In genomic region chr9:114382936-114383710, GRCm38 (mm10) we compare ENCODE assay signal across 29 mouse cellular contexts. TPM values are rescaled to one million over a fixed set of nuclear protein-coding genes. Genes with fewer than 3 reads are reported as not detected.
"Had no signal": no experiment of that assay in that cellular context is flagged by ENCODE, and none has a peak within 500 bp of the region (broad histone marks: within the 10 kb centered on the region; RNA-seq: fewer than 3 reads in every experiment).

No protein-coding gene starts in this region.

- H3K4me1 ChIP-seq: hindbrain, embryonic 15.5 days; liver, embryonic 13.5 days had no signal

- DNase-seq: layer of hippocampus, adult 9-11 months; liver, embryonic 13.5 days; lung, adult 2 months; lung, postnatal 14 days; lung, postnatal 4 days; midbrain, embryonic 14.5 days; thymus, adult 18-20 months; thymus, postnatal 4 days had no signal

- H3K9ac ChIP-seq: hindbrain, embryonic 15.5 days; liver, embryonic 13.5 days had no signal

- H3K4me3 ChIP-seq: hindbrain, embryonic 15.5 days; layer of hippocampus, adult 2 months; liver, embryonic 13.5 days had no signal

- H3K4me2 ChIP-seq: hindbrain, embryonic 15.5 days; liver, embryonic 13.5 days; midbrain, embryonic 11.5 days had no signal

- H3K9me3 ChIP-seq: hindbrain, embryonic 15.5 days; liver, embryonic 13.5 days had no signal

- H3K27me3 ChIP-seq: hindbrain, embryonic 15.5 days; liver, embryonic 13.5 days had no signal

- H3K27ac ChIP-seq: hindbrain, embryonic 15.5 days; layer of hippocampus, adult 2 months; liver, embryonic 13.5 days had no signal

RNA-seq across cellular contexts. Expression of gene Bcl2a1c, which starts 53.2 kb away (rescaled TPM):
- total RNA-seq: layer of hippocampus, adult 2 months; layer of hippocampus, postnatal 25 days; left cerebral cortex, adult 18-20 months; left cerebral cortex, postnatal 36 days; liver, adult 2 months; megakaryocyte progenitor cell, adult 5-6 weeks; megakaryocyte-erythroid progenitor cell, adult 5-6 weeks; midbrain, postnatal 0 days had no signal
- polyA plus RNA-seq: hindbrain, embryonic 15.5 days; large intestine, adult 2 months; limb, embryonic 11.5 days; limb, embryonic 14.5 days; liver, adult 2 months; liver, embryonic 13.5 days; liver, embryonic 16.5 days; lung, adult 2 months; lung, embryonic 16.5 days; midbrain, embryonic 11.5 days; midbrain, embryonic 14.5 days; midbrain, postnatal 0 days; neural tube, embryonic 11.5 days; neural tube, embryonic 14.5 days; small intestine, adult 2 months; spleen, adult 2 months; stomach, embryonic 16.5 days; testis, adult 2 months had no signal
